Mouse (Mus musculus) testis, adult 2 months (tissue): ENCODE measurements around the gene Tent5d.

ENCODE experiments used
- CTCF ChIP-seq: fragments of 200-500 bp; IDR thresholded peaks from 2 replicates; pipeline ENCODE4 v1.5.1; 2012; ENCODE audit warnings: low read depth, mild to moderate bottlenecking, inconsistent platforms, low read length, moderate library complexity; ENCODE audit not compliant: control insufficient read depth, insufficient read depth, insufficient replicate concordance
- POLR2A ChIP-seq: fragments of 200-500 bp; IDR thresholded peaks from 2 replicates; pipeline ENCODE4 v1.6.1; 2012; ENCODE audit warnings: low read depth, mild to moderate bottlenecking, inconsistent platforms, low read length, moderate library complexity; ENCODE audit not compliant: control insufficient read depth

DNA sequence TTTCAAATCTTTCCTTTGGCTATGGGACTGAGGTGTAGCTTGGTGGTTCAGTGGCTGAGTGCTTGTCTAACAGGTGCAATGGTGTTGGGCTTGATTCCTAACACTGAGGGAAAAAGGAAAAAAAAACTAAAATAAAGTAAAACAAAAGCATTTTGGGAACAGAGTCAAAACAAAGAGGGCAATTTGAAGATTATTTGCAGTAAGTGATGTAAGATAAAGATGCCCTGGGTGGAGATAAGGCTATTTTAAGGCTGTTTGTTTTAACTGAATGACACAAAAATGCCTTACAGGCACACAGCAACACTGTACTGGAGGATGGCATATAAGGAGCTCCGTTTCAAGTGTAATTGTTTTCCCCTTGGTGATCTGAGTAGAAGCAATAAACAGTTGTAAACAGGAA, 3.4 kb downstream of the Tent5d start:
- TF ChIP-seq POLR2A (no peak), CTCF (no peak)
